Mouse (Mus musculus) neural tube, embryonic 15.5 days (tissue): ENCODE measurements at regions not wholly inside any gene's neighbourhood (a gene's known extent, or its start where the extent isn't known, plus 50 kb on each side); places are given as distances from the start of the nearest gene placed in this dataset.
A peak's percentile ranks its signal among the peaks of the same experiment; 100 is the strongest.

Experiments
- ATAC-seq: fragments of 200-750 bp; cut with Nextera tagmentation; 2 replicates; pipeline ENCODE4 v1.8.0; 2017; ENCODE audit warnings: mild to moderate bottlenecking, moderate TSS enrichment, moderate library complexity; ENCODE audit not compliant: low FRiP score
- H3K27ac ChIP-seq: fragments of 300-500 bp; sonication (generic); replicated peaks from 2 replicates; pipeline ENCODE4 v1.5.1; 2015; ENCODE audit warnings: mild to moderate bottlenecking, inconsistent platforms
- H3K27me3 ChIP-seq: fragments of 300-500 bp; sonication (generic); replicated peaks from 2 replicates; pipeline ENCODE4 v1.6.1; 2015; ENCODE audit warnings: inconsistent platforms
- H3K36me3 ChIP-seq: fragments of 300-500 bp; sonication (generic); 2 replicates; pipeline ENCODE4 v1.6.1; 2015; ENCODE audit warnings: inconsistent platforms
- H3K4me1 ChIP-seq: fragments of 300-500 bp; sonication (generic); 2 replicates; pipeline ENCODE4 v1.6.1; 2015; ENCODE audit warnings: inconsistent platforms
- H3K4me2 ChIP-seq: fragments of 300-500 bp; sonication (generic); 2 replicates; pipeline ENCODE4 v1.6.1; 2015; ENCODE audit warnings: inconsistent platforms, mild to moderate bottlenecking, moderate library complexity
- H3K4me3 ChIP-seq: fragments of 300-500 bp; sonication (generic); replicated peaks from 2 replicates; pipeline ENCODE4 v1.5.1; 2015; ENCODE audit warnings: mild to moderate bottlenecking, inconsistent platforms
- H3K9ac ChIP-seq: fragments of 300-500 bp; sonication (generic); replicated peaks from 2 replicates; pipeline ENCODE4 v1.6.1; 2015; ENCODE audit warnings: mild to moderate bottlenecking, inconsistent platforms
- H3K9me3 ChIP-seq: fragments of 300-500 bp; sonication (generic); replicated peaks from 2 replicates; pipeline ENCODE4 v1.6.1; 2016; ENCODE audit warnings: inconsistent platforms
- WGBS: fragments of 180-500 bp; shearing (Covaris S2); methylation state at CpG from one replicate; pipeline ENCODE4 v1.1.7; 2015; ENCODE audit warnings: mixed read lengths; 5-methylcytosine and 5-hydroxymethylcytosine counted together

GRCm38 (mm10) chr1:61137210-61137885 lies 159.6 kb downstream of the Icos start:
- no peak for ATAC-seq
- Histone ChIP-seq H3K27me3 (no peaks in the 10 kb centered on the region), H3K9me3 (no peaks in the 10 kb centered on the region), H3K4me2 (no peak overlapping the region), H3K9ac (no peak overlapping the region), H3K36me3 (no peaks in the 10 kb centered on the region), H3K4me3 (no peak overlapping the region), H3K4me1 (peaks cover 30% of the 10 kb centered on the region), H3K27ac (no peak overlapping the region)
- WGBS, result 70% methylated on average over 5 of the region's 5 CpGs

DNA sequence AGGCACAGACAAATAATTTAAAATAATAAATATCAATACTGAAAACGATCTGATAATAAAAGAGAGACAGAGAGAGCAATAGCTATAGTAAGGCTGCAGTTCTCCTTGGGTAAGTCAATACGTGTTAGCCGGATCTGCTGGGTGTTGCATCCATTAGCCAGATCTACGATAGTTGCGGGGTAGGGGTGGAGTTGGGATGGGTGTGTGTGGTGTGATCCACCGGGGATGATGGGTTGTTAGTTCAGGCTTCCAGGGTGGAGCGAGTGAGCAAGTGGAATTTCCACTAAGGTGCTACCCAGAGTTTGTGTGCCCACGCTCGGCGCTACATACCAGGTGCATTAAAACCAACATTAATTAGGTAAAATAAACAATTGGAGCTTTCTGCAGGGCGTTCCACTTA lies 160.2 kb downstream of the Icos start:
- Histone ChIP-seq H3K4me1 (peaks cover 35% of the 10 kb centered on the region), H3K9ac (no peak overlapping the region), H3K4me3 (no peak overlapping the region), H3K9me3 (no peaks in the 10 kb centered on the region), H3K4me2 (no peak overlapping the region), H3K36me3 (no peaks in the 10 kb centered on the region), H3K27me3 (no peaks in the 10 kb centered on the region), H3K27ac (no peak overlapping the region)
- ATAC-seq, result no peak
- WGBS, result 73% methylated on average over 11 of the region's 11 CpGs

GRCm38 (mm10) chr1:61139291-61139983 lies 161.7 kb downstream of the Icos start:
- Histone ChIP-seq H3K4me3 (peak overlapping the region; percentile 31), H3K9me3 (no peaks in the 10 kb centered on the region), H3K27me3 (no peaks in the 10 kb centered on the region), H3K9ac (peak overlapping the region; percentile 38), H3K36me3 (no peaks in the 10 kb centered on the region), H3K27ac (peak overlapping the region; percentile 77), H3K4me2 (peak overlapping the region; percentile 56), H3K4me1 (peaks cover 47% of the 10 kb centered on the region)
- WGBS, result 2% methylated on average over 15 of the region's 15 CpGs
- peak; percentile 81 for ATAC-seq

- Histone ChIP-seq H3K4me3 (no peak overlapping the region), H3K27ac (peak overlapping the region; percentile 77), H3K9ac (no peak overlapping the region), H3K27me3 (no peaks in the 10 kb centered on the region), H3K4me1 (peaks cover 47% of the 10 kb centered on the region), H3K9me3 (no peaks in the 10 kb centered on the region), H3K36me3 (no peaks in the 10 kb centered on the region), H3K4me2 (peak overlapping the region; percentile 56)
- WGBS, result 40% methylated on average over 10 of the region's 10 CpGs
- peak; percentile 28; the same call in 1 of the 2 replicates for ATAC-seq
Measured at GRCm38 (mm10) chr1:61139984-61140648, 162.4 kb downstream of the Icos start.

DNA sequence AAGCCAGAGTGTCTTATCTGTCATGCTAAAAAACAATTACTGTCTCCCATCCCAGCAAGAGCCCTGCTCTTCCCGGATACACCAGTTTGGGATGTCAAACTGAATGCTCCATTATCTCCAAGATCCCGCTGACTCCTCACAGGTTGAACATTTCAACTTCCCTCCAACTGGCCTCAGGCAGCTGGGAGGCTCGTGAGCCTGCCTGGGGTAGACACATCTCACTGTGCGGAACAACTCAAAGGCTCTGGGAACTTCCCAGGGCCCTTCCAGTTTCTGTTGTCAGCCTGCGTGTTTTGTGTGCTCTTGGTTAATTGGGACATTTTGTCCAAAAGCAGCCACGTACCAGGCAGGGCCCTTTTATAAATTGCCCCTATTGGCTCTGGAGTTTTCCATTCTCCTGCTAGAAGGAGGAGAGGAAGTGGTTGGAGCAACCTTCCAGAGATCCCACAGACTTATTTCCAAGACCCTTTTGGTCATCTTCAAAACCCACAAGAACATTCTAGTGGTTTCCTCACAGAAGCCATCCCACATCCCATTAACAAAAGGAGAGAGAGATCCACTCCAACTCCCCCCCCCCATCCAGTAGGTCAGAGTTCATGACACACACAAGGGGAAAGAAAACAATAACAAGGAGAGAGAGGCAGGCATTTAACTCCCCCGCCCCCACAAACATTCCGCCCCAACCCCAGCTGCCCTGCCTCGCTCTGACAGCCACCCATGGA lies 163.3 kb downstream of the Icos start:
- no peak for ATAC-seq
- Histone ChIP-seq H3K27me3 (no peaks in the 10 kb centered on the region), H3K36me3 (no peaks in the 10 kb centered on the region), H3K4me2 (no peak overlapping the region), H3K27ac (peak overlapping the region; percentile 23), H3K4me3 (no peak overlapping the region), H3K9me3 (no peaks in the 10 kb centered on the region), H3K4me1 (peaks cover 55% of the 10 kb centered on the region), H3K9ac (no peak overlapping the region)
- 23% methylated on average over 9 of the region's 9 CpGs for WGBS

DNA sequence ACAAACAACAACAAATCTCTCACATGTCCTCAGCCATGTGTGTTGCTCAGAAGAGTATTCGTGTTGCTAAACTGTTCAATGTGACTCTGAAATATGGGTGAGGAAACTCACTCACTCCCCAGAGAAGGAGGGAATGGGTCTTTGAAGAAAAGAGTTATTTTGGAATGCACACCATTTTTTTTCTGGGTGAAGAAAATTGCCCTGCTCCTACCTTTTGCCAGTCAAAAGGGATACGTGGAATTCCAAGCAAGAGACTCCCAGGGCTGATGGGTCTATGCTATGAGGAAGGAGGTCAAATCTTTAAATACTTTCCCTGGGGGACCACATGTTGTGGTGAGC lies 163.8 kb downstream of the Icos start:
- Histone ChIP-seq H3K4me2 (no peak overlapping the region), H3K4me3 (no peak overlapping the region), H3K9me3 (no peaks in the 10 kb centered on the region), H3K36me3 (no peaks in the 10 kb centered on the region), H3K9ac (no peak overlapping the region), H3K27ac (no peak overlapping the region), H3K27me3 (no peaks in the 10 kb centered on the region), H3K4me1 (peaks cover 60% of the 10 kb centered on the region)
- ATAC-seq, result no peak
- 14% methylated on average over 2 of the region's 2 CpGs for WGBS

DNA sequence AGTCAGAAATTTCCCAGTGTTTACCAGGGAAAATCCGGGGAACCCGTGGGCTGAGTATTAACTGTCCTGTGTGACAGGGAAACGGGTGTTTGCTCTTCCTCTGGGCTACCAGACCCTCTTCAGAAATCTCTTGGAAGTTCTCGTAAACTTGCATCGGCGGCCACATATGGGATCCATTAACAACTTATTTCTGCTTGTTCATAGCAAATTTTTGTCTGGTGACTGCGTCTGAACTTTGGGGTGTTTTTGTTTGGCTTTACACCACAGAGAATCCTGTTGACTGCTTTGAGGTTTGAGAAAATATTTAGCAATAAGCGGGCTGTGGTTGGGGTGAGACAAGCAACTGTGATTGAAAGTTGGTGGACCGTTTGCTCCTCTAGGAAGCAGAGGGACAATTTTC lies 164.2 kb downstream of the Icos start:
- Histone ChIP-seq H3K9ac (no peak overlapping the region), H3K9me3 (no peaks in the 10 kb centered on the region), H3K4me1 (peaks cover 60% of the 10 kb centered on the region), H3K4me2 (no peak overlapping the region), H3K36me3 (no peaks in the 10 kb centered on the region), H3K4me3 (no peak overlapping the region), H3K27me3 (no peaks in the 10 kb centered on the region; the same call in 1 of the 2 replicates), H3K27ac (no peak overlapping the region)
- no peak for ATAC-seq
- WGBS, result 54% methylated on average over 9 of the region's 9 CpGs

GRCm38 (mm10) chr1:61143030-61143753 lies 165.5 kb downstream of the Icos start:
- Histone ChIP-seq H3K4me2 (peak overlapping the region; percentile 22; the same call in 1 of the 2 replicates), H3K27ac (peak overlapping the region; percentile 58), H3K4me3 (no peak overlapping the region), H3K27me3 (no peaks in the 10 kb centered on the region; the same call in 1 of the 2 replicates), H3K36me3 (no peaks in the 10 kb centered on the region), H3K4me1 (peaks cover 63% of the 10 kb centered on the region), H3K9me3 (no peaks in the 10 kb centered on the region), H3K9ac (no peak overlapping the region)
- 24% methylated on average over 14 of the region's 14 CpGs for WGBS
- no peak for ATAC-seq

DNA sequence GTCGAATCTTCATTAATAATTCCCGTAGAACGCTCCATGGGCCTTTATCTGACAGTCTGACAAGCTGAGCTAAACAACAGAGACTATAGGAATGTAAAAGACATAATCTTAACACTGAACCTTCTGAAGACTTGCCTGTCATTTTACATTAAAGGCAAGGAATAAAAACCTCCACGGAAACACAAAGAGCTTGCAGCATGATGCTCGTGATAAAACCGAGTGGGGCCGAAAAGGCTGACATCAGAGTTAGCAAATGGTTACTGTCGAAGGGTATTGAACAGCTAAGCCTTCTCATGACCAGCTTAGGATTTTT lies 166.0 kb downstream of the Icos start:
- no peaks in the 10 kb centered on the region; the same call in 1 of the 2 replicates for H3K27me3 ChIP-seq
- 48% methylated on average over 8 of the region's 8 CpGs for WGBS
- ATAC-seq, result no peak
- H3K9ac ChIP-seq, result no peak overlapping the region
- no peak overlapping the region for H3K4me3 ChIP-seq
- H3K4me2 ChIP-seq, result no peak overlapping the region
- no peaks in the 10 kb centered on the region for H3K36me3 ChIP-seq
- H3K9me3 ChIP-seq, result no peaks in the 10 kb centered on the region
- no peak overlapping the region for H3K27ac ChIP-seq
- H3K4me1 ChIP-seq, result peaks cover 60% of the 10 kb centered on the region

DNA sequence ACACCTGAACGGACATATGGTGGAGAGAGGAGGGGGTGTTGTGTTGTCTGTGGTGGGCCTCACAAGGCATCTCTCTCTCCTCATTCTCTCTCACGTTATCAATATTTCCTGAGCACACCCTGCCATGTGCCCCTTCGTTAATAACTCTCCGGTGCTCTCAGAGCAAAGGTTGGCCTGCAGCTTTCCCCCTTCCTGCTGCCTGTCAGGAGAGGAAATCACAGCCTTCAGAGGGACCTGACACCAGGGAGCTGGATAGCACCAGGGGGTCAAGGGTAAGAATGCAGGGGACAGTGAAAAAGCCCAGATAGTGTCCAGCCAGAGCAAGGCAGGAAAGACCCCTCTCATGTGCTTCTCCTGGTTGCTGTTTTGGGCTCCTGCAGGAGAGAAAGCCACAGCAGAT lies 167.3 kb downstream of the Icos start:
- no peak overlapping the region for H3K27ac ChIP-seq
- no peak overlapping the region for H3K4me3 ChIP-seq
- ATAC-seq, result no peak
- no peaks in the 10 kb centered on the region for H3K36me3 ChIP-seq
- no peak overlapping the region for H3K9ac ChIP-seq
- H3K4me1 ChIP-seq, result peaks cover 50% of the 10 kb centered on the region
- H3K9me3 ChIP-seq, result no peaks in the 10 kb centered on the region
- WGBS, result 40% methylated on average over 4 of the region's 4 CpGs
- no peaks in the 10 kb centered on the region; the same call in 1 of the 2 replicates for H3K27me3 ChIP-seq
- no peak overlapping the region for H3K4me2 ChIP-seq

- Histone ChIP-seq H3K36me3 (no peaks in the 10 kb centered on the region), H3K9me3 (no peaks in the 10 kb centered on the region), H3K4me3 (no peak overlapping the region), H3K4me1 (peaks cover 44% of the 10 kb centered on the region), H3K27ac (no peak overlapping the region), H3K27me3 (no peaks in the 10 kb centered on the region; the same call in 1 of the 2 replicates), H3K4me2 (no peak overlapping the region), H3K9ac (no peak overlapping the region)
- 30% methylated on average over 7 of the region's 7 CpGs for WGBS
- ATAC-seq, result no peak
Measured at GRCm38 (mm10) chr1:61145572-61145971, 167.8 kb downstream of the Icos start.
